Mouse (Mus musculus) ES-E14 (cell line): ENCODE measurements around the gene Eefsec.

Source experiments
- MAFK ChIP-seq: IDR thresholded peaks from 2 replicates; pipeline ENCODE4 v1.6.1; 2014; ENCODE audit warnings: mild to moderate bottlenecking, low read depth, low read length, inconsistent platforms; ENCODE audit not compliant: insufficient read depth
- ZC3H11A ChIP-seq: IDR thresholded peaks from 2 replicates; pipeline ENCODE4 v1.6.1; 2012; ENCODE audit warnings: low read depth, mild to moderate bottlenecking, inconsistent platforms, low read length, borderline replicate concordance

- TF ChIP-seq ZC3H11A (no peak), MAFK (no peak)
Observed at GRCm38 (mm10) chr6:88277242-88277641, 169.1 kb downstream of the Eefsec start.
